Mouse (Mus musculus) limb, embryonic 13.5 days (tissue): Measurements from ENCODE around the gene Mtfmt. TPM values are rescaled to one million over a fixed set of nuclear protein-coding genes. Genes with fewer than 3 reads are reported as not detected.

Experiments used
- ATAC-seq: fragments of 200-750 bp; cut with Nextera tagmentation; 2 replicates; pipeline ENCODE4 v1.8.0; 2017; ENCODE audit warnings: low read depth, moderate number of reproducible peaks, moderate TSS enrichment; ENCODE audit not compliant: low FRiP score
- H3K27ac ChIP-seq: fragments of 300-500 bp; sonication (generic); 2 replicates; pipeline ENCODE4 v1.5.1; 2015; ENCODE audit warnings: inconsistent platforms, mild to moderate bottlenecking, moderate library complexity
- H3K27me3 ChIP-seq: fragments of 300-500 bp; sonication (generic); 2 replicates; pipeline ENCODE4 v1.6.1; 2015; ENCODE audit warnings: mild to moderate bottlenecking, inconsistent platforms
- H3K36me3 ChIP-seq: fragments of 300-500 bp; sonication (generic); 2 replicates; pipeline ENCODE4 v1.6.1; 2015; ENCODE audit warnings: inconsistent platforms, mild to moderate bottlenecking, moderate library complexity
- H3K4me1 ChIP-seq: fragments of 300-500 bp; sonication (generic); 2 replicates; pipeline ENCODE4 v1.6.1; 2015; ENCODE audit warnings: inconsistent platforms
- H3K4me2 ChIP-seq: fragments of 300-500 bp; sonication (generic); replicated peaks from 2 replicates; pipeline ENCODE4 v1.6.1; 2015; ENCODE audit warnings: inconsistent platforms, mild to moderate bottlenecking, moderate library complexity
- H3K4me3 ChIP-seq: fragments of 300-500 bp; sonication (generic); 2 replicates; pipeline ENCODE4 v1.5.1; 2015; ENCODE audit warnings: moderate library complexity, mild to moderate bottlenecking, inconsistent platforms
- H3K9ac ChIP-seq: fragments of 300-500 bp; sonication (generic); 2 replicates; pipeline ENCODE4 v1.6.1; 2015; ENCODE audit warnings: mild to moderate bottlenecking, inconsistent platforms
- H3K9me3 ChIP-seq: fragments of 300-500 bp; sonication (generic); 2 replicates; pipeline ENCODE4 v1.6.1; 2016; ENCODE audit warnings: inconsistent platforms
- WGBS: fragments of 180-500 bp; shearing (Covaris S2); methylation state at CpG from one replicate; pipeline ENCODE4 v1.1.7; 2015; 5-methylcytosine and 5-hydroxymethylcytosine counted together
- polyA plus RNA-seq: library from polyadenylated mRNA; unstranded; fragments of >200 nt; fragmentation: Nextera tagmentation; extraction: Ambion mirVana; gene quantifications from 2 replicates; pipeline ENCODE4 v1.2.1, GENCODE M21; 2015

Mtfmt gene
- polyA plus RNA-seq, 1 experiment from 2014 or later = 25.2 TPM

DNA sequence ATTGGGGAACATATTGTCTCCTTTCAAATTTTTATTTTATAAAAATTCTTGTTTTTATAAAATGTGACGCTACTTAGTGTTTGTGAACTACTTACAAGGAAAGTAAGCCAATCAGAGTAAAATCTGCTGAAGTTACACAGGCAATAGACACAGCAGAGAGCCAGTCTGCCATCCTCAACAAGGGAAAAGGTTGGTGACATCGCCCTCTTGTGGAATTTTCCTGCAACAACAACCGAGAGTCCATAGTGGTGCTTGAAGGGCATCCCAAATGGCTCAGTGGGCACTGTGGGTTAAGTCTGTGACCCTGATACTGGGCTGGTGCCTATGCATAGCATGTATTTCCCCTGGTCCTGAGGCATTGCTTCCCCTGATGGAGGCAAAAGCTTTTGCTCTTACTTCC is 3.3 kb upstream of the Mtfmt start:
- H3K4me1 ChIP-seq = peaks cover 5% of the 10 kb centered on the region
- no peak overlapping the region for H3K9ac ChIP-seq
- no peaks in the 10 kb centered on the region for H3K9me3 ChIP-seq
- H3K27ac ChIP-seq = no peak overlapping the region
- no peaks in the 10 kb centered on the region for H3K36me3 ChIP-seq
- H3K27me3 ChIP-seq = no peaks in the 10 kb centered on the region
- no peak overlapping the region for H3K4me2 ChIP-seq
- 4% methylated on average over 3 of the region's 3 CpGs for WGBS
- ATAC-seq = no peak
- H3K4me3 ChIP-seq = no peak overlapping the region

DNA sequence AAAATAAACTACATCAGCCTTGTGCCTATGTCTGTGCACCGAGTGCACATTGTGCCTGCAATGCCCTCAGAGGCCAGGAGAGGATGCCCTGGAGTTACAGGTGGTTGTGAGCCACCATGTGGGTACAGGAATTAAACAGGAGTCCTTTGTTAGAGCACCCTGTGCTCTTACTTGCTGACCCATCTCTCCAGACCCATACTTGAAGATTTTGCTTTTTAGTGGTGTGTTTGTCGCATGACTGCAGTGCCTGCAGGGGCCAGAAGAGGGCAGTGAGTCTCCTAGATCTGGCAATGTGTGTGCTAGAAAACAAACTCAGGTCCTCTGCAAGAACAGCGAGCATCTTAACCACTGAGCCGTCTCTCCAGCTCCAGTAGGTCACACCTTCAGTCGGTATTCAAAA is 1.4 kb upstream of the Mtfmt start:
- Histone ChIP-seq H3K4me3 (no peak overlapping the region), H3K4me1 (peaks cover 5% of the 10 kb centered on the region), H3K27ac (no peak overlapping the region), H3K9me3 (no peaks in the 10 kb centered on the region), H3K36me3 (peaks cover 9% of the 10 kb centered on the region), H3K9ac (no peak overlapping the region), H3K4me2 (no peak overlapping the region), H3K27me3 (no peaks in the 10 kb centered on the region)
- no peak for ATAC-seq
- WGBS = 64% methylated on average over 5 of the region's 5 CpGs

DNA sequence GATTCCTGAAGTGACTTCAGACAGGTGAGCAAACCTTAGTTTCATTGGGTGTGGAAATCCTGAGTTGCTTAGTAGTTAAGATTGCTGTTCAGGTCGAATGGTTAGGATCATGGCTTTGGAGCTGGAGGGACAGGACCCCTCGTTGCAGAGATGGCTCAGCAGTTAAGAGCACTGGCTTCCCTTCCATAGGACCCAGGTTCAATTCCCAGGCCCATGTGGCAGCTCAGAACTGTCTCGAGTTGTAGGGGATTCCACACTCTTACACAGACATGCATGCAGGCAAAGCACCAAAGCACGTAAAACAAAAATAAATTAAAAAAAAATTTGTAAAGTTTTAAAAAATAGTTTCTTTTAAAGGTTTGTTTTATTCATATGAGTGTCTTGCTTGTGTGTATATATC is 371 bp upstream of the Mtfmt start:
- Histone ChIP-seq H3K27ac (no peak overlapping the region), H3K9me3 (no peaks in the 10 kb centered on the region), H3K36me3 (peaks cover 14% of the 10 kb centered on the region), H3K27me3 (no peaks in the 10 kb centered on the region), H3K4me1 (peaks cover 5% of the 10 kb centered on the region), H3K4me3 (peak overlapping the region; percentile 96), H3K9ac (no peak overlapping the region), H3K4me2 (no peak overlapping the region)
- ATAC-seq = 0 out of 2 replicates have a peak, but pooled peaks have one; percentile 13
- 77% methylated on average over 4 of the region's 4 CpGs for WGBS

DNA sequence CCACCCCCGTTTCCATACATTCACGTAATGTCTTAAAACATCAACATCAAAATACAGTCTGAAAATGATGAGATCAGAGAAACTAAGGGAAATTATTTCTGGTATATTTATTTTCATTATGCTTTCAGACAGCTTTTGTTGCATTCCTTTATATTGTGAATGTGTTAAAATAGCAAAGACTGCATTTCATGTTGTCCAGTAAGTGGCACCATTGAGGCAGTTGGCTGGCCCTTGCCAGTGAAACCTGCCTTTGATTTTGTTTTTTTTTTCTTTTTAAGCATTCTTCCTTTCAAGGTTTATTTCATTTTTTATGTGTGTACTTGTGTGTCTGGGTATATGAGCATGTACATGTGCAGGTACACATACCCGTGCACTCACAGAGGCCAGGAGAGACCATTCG is 9.1 kb downstream of the Mtfmt start:
- Histone ChIP-seq H3K9me3 (no peaks in the 10 kb centered on the region), H3K27ac (no peak overlapping the region), H3K27me3 (no peaks in the 10 kb centered on the region), H3K36me3 (peaks cover 76% of the 10 kb centered on the region), H3K4me3 (no peak overlapping the region), H3K9ac (no peak overlapping the region), H3K4me1 (no peaks in the 10 kb centered on the region), H3K4me2 (no peak overlapping the region)
- 93% methylated on average over 4 of the region's 4 CpGs for WGBS
- ATAC-seq = no peak

DNA sequence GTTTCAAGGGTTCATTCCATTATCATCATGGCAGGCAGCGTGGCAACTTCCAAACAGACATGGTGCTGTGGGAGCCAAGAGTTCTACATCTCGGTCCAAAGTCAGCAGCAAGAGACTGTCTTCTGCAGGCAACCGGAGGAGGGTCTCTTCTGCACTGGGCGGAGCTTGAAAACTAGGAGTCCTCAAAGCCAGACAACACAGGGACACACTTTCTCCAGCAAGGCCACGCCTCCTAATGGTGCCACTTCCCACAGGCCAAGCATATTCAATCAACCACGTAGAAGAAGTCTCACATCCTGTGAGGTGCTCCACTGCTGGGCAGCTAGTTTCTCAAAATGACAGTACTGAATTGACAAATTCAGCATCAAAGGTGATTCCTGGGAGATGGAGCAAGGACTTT is 12.4 kb downstream of the Mtfmt start:
- Histone ChIP-seq H3K4me3 (no peak overlapping the region), H3K27me3 (no peaks in the 10 kb centered on the region), H3K9me3 (no peaks in the 10 kb centered on the region), H3K36me3 (peaks cover 82% of the 10 kb centered on the region), H3K4me2 (no peak overlapping the region), H3K4me1 (no peaks in the 10 kb centered on the region), H3K9ac (no peak overlapping the region), H3K27ac (no peak overlapping the region)
- WGBS = 91% methylated on average over 6 of the region's 6 CpGs
- ATAC-seq = no peak

DNA sequence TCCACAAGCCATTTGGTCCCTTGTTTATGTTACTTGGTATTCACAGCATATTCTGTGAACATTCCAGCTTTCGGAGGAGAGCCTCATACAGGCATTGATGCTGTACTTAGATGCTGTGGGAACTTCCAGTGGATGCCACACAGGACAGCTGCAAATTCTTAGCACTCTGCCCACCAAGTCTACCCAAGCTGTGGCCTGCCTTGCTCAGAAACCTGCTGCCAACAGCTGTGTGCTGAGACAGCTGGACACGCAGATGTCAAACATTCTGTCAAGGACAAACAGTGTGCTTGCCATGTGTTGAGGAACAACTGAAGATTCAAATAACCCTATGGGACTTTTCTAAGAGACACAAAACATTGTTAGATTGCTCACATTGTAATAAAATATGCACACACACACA is 23.4 kb downstream of the Mtfmt start:
- Histone ChIP-seq H3K27ac (no peak overlapping the region), H3K9ac (no peak overlapping the region), H3K27me3 (no peaks in the 10 kb centered on the region), H3K4me3 (no peak overlapping the region), H3K36me3 (no peaks in the 10 kb centered on the region), H3K4me1 (peaks cover 21% of the 10 kb centered on the region), H3K9me3 (no peaks in the 10 kb centered on the region), H3K4me2 (no peak overlapping the region)
- ATAC-seq = no peak
- 83% methylated on average over 2 of the region's 2 CpGs for WGBS

DNA sequence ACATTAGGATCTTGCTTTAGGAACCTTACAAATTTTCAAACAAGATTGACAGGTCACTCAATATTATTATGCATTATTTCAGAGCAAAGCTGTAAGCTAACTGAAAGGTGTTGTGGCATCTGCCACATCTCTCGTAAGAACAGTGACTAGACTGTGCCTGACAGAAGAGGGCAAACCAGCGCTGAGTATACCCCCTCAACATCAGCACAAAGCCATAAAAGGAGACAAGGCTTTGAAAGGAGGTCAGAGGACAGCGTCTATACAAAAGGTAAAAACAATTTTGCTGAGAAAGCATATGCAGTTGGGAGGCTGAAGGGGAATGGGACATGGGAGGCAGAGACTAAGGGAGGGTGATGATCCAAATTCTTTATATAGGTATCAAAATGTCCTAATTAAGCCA is 24.6 kb downstream of the Mtfmt start:
- 54% methylated on average over 3 of the region's 3 CpGs for WGBS
- peaks cover under 1% of the 10 kb centered on the region for H3K36me3 ChIP-seq
- H3K9me3 ChIP-seq = no peaks in the 10 kb centered on the region
- H3K9ac ChIP-seq = no peak overlapping the region
- no peaks in the 10 kb centered on the region for H3K27me3 ChIP-seq
- H3K27ac ChIP-seq = peak overlapping the region; percentile 80; the same call in 1 of the 2 replicates
- peak; percentile 9; the same call in 1 of the 2 replicates for ATAC-seq
- H3K4me1 ChIP-seq = peaks cover 21% of the 10 kb centered on the region
- H3K4me2 ChIP-seq = peak overlapping the region; percentile 75
- H3K4me3 ChIP-seq = peak overlapping the region; percentile 80

DNA sequence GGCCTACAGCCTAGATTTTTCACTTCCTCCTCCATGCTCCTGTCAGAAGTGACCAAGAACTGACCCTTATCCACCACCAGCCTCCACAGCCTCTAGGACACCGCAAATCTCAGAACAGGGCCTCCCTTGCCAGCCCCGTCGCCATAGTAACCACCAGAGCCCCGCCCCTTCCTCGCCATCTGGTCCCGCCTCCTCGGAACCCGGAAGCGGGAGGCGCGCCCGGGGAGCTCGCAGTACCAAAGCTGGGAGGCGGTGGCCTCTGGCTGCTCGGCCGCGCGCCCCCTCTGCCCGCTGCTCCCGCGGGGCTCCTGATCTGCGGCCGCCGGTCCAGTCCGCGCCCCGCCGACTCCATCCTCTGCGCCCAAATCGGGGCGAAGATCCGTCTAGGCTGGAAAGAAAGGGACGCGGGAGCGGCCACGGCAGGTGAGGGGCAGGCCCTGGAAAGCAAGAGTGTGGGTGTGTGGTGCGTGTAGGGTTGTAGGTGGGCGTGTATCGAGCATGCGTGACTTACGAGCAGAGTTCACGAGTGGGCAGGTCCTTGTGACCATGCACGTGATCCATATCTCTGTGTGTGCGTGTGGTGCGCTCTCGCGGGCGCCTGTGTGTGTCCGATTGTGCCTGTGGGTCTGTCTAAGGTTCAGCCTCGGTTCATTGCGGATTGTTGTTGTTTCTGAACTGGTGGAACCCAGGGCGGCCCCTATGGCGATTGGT is 25.3 kb downstream of the Mtfmt start, which contains the start of gene Spg21:
Gene Spg21 (plus strand): TSS at position 216 of the 711 bp plus-strand sequence.
- peak within 1 kb of the TSS; percentile 80 for H3K27ac ChIP-seq
- under 1% methylated on average over 53 of the region's 53 CpGs for WGBS
- H3K27me3 ChIP-seq = no peaks in the 10 kb centered on the region
- peak within 1 kb of the TSS; percentile 75 for H3K4me2 ChIP-seq
- ATAC-seq = peak; percentile 94
- H3K4me3 ChIP-seq = peak within 1 kb of the TSS; percentile 80
- peaks cover 7% of the 10 kb centered on the region for H3K36me3 ChIP-seq
- H3K9ac ChIP-seq = peak within 1 kb of the TSS; percentile 83
- H3K9me3 ChIP-seq = no peaks in the 10 kb centered on the region
- H3K4me1 ChIP-seq = peaks cover 21% of the 10 kb centered on the region

DNA sequence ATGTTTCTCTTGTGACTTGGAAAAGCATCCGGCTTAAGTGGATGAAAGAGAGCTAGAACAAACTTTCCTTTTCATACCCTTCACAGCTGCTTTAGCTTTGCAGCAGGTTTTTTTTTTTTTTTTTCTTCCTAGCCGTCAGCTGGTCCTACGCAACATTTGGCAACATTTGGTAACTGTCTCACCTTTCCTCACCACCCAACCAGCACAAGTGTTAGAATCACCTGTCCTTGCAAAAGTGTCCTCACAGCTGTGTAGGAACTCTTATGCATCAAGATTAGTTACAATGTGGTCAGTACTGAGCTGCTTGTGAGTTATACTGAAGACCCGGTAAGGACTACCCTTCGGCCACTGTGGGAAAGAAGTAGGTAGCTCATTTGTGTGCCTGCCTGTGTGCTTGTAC is 27.0 kb downstream of the Mtfmt start:
- 73% methylated on average over 5 of the region's 5 CpGs for WGBS
- Histone ChIP-seq H3K27me3 (no peaks in the 10 kb centered on the region), H3K27ac (no peak overlapping the region), H3K4me1 (peaks cover 21% of the 10 kb centered on the region), H3K4me2 (0 out of 2 replicates have a peak overlapping the region, but pooled peaks have one; percentile 12), H3K9ac (no peak overlapping the region), H3K4me3 (no peak overlapping the region), H3K9me3 (no peaks in the 10 kb centered on the region), H3K36me3 (peaks cover 21% of the 10 kb centered on the region)
- ATAC-seq = no peak

DNA sequence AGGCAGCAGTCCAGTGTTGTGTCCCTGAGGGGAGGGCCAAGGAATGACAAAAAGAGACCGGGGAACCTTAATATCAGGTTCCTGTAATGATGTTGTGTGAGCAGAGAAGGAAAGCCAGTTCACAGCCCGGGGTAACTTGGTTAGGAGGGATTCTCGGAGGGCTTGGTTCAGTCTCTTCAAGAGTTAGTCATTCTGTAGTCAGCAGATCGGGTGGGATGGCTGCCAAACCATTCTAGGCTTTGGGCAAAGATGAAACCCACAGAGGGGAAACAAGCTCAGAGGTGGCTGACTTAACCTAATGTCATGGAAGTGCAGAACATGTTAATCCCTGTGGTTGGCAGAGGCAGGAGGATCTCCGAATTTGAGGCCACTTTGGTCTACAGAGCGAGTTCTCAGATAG is 28.6 kb downstream of the Mtfmt start:
- Histone ChIP-seq H3K27me3 (no peaks in the 10 kb centered on the region), H3K9ac (no peak overlapping the region), H3K36me3 (peaks cover 27% of the 10 kb centered on the region), H3K4me3 (no peak overlapping the region), H3K4me2 (no peak overlapping the region), H3K4me1 (peaks cover 21% of the 10 kb centered on the region), H3K9me3 (no peaks in the 10 kb centered on the region), H3K27ac (no peak overlapping the region)
- 89% methylated on average over 6 of the region's 6 CpGs for WGBS
- no peak for ATAC-seq

DNA sequence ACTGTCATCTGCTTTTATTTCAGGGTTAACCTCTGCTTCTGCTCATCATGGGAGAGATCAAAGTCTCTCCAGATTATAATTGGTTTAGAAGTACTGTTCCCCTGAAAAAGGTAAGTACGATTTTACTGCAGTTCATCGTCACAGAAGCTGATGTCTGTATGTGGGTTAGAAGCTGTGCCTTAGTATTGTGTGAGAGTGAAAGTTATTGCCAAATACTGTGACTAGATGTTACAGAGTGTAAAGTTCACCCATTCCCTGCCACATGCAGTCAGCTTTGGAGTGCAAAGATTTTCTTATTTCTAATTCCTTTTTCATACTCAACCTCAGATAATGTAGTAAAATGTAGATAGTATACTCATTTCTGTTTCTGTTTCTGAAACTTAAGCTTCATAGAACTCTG is 29.7 kb downstream of the Mtfmt start:
- no peak for ATAC-seq
- H3K36me3 ChIP-seq = peaks cover 38% of the 10 kb centered on the region
- H3K9ac ChIP-seq = no peak overlapping the region
- no peak overlapping the region for H3K4me3 ChIP-seq
- H3K9me3 ChIP-seq = no peaks in the 10 kb centered on the region
- no peak overlapping the region for H3K27ac ChIP-seq
- H3K27me3 ChIP-seq = no peaks in the 10 kb centered on the region
- 93% methylated on average over 2 of the region's 2 CpGs for WGBS
- no peak overlapping the region for H3K4me2 ChIP-seq
- H3K4me1 ChIP-seq = peaks cover 19% of the 10 kb centered on the region

DNA sequence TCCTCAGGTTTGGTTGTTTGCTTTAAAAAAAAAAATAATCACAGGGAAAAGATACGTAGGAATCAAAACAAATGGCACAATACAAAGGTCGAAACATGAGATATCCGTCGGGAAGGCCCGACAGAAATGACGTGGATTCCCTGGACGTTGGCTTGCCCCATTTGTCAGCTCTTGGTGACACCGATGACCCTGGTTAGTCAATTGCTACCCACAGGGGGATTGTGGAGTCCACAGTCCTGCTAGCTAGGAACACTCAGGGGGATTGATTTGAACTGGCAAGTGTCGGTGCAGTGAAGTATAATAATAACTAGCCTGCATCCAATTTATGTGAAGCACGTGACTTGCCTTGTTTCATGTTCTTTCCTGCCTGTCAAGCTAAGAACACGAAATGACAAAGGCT is 32.1 kb downstream of the Mtfmt start:
- H3K4me2 ChIP-seq = no peak overlapping the region
- H3K27ac ChIP-seq = no peak overlapping the region
- no peaks in the 10 kb centered on the region for H3K27me3 ChIP-seq
- peaks cover 52% of the 10 kb centered on the region for H3K36me3 ChIP-seq
- H3K9ac ChIP-seq = no peak overlapping the region
- no peak for ATAC-seq
- WGBS = 58% methylated on average over 11 of the region's 11 CpGs
- peaks cover 17% of the 10 kb centered on the region for H3K4me1 ChIP-seq
- H3K4me3 ChIP-seq = no peak overlapping the region
- H3K9me3 ChIP-seq = no peaks in the 10 kb centered on the region

DNA sequence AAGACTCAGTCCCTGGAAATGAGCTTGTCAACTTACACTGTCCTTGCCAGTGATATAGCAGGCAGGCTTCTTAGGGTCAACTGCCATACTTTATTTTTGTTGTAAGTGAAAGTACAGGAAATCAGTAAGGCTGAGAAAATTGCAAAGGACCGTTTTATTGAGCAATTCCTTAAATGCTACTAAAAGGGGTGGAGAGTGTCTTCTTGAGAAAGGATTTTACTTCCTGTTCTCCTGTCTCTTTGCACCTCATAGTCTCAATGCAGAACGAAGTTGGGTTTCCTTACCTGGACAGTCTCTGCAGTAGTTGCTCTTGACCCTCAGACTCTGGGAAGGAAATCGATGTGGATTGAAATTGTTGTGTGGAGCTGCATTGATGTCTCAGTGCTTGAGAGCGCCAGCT is 37.2 kb downstream of the Mtfmt start:
- no peak overlapping the region for H3K4me3 ChIP-seq
- WGBS = 83% methylated on average over 4 of the region's 4 CpGs
- peaks cover 69% of the 10 kb centered on the region for H3K36me3 ChIP-seq
- H3K4me2 ChIP-seq = no peak overlapping the region
- H3K4me1 ChIP-seq = peaks cover 17% of the 10 kb centered on the region; the same call in 1 of the 2 replicates
- H3K27ac ChIP-seq = no peak overlapping the region
- no peak overlapping the region for H3K9ac ChIP-seq
- ATAC-seq = no peak
- H3K27me3 ChIP-seq = no peaks in the 10 kb centered on the region
- no peaks in the 10 kb centered on the region for H3K9me3 ChIP-seq
